Mouse (Mus musculus): ENCODE measurements around the gene Insm2. TPM values are rescaled to one million over a fixed set of nuclear protein-coding genes. Genes with fewer than 3 reads are reported as not detected.

The Insm2 gene
- polyA plus RNA-seq, 1 experiment from 2014 or later = not detected

Other genes with a start within 250 kb of the Insm2 start
- 327 and 344 TPM in 2 replicates for gene Psma6, start 215.2 kb upstream of the Insm2 start, polyA plus RNA-seq (2014; fragmentation: Nextera tagmentation; extraction: Ambion mirVana)
- gene Nfkbia, start 106.8 kb upstream of the Insm2 start, polyA plus RNA-seq (2014; fragmentation: Nextera tagmentation; extraction: Ambion mirVana) = 58.6 and 64.9 TPM in 2 replicates
- gene Aldoart2, start 34.2 kb upstream of the Insm2 start, polyA plus RNA-seq (2014; fragmentation: Nextera tagmentation; extraction: Ambion mirVana) = 0.16 TPM in 1 of 2 replicates, not detected in the other
- 21.5 and 23.1 TPM in 2 replicates for gene Ralgapa1, start 221.7 kb downstream of the Insm2 start, polyA plus RNA-seq (2014; fragmentation: Nextera tagmentation; extraction: Ambion mirVana)
- gene Brms1l, start 236.9 kb downstream of the Insm2 start, polyA plus RNA-seq (2014; fragmentation: Nextera tagmentation; extraction: Ambion mirVana) = 22.9 and 24.3 TPM in 2 replicates

All from heart, embryonic 14.5 days (tissue).